Mouse (Mus musculus) stomach, embryonic 14.5 days (tissue): Measurements from ENCODE around the gene Acap2. TPM values are rescaled to one million over a fixed set of nuclear protein-coding genes. Genes with fewer than 3 reads are reported as not detected.

ENCODE experiments used
- ATAC-seq: fragments of 200-750 bp; cut with Nextera tagmentation; 2 replicates; pipeline ENCODE4 v1.8.0; 2017; ENCODE audit warnings: low read depth, moderate TSS enrichment; ENCODE audit not compliant: insufficient number of reproducible peaks, insufficient read depth, low FRiP score
- H3K27ac ChIP-seq: fragments of 300-500 bp; sonication (generic); 2 replicates; pipeline ENCODE4 v1.5.1; 2014; ENCODE audit warnings: mild to moderate bottlenecking, low read length, moderate library complexity, mixed read lengths
- H3K27me3 ChIP-seq: fragments of 300-500 bp; sonication (generic); 2 replicates; pipeline ENCODE4 v1.6.1; 2014; ENCODE audit warnings: low read length, control low read depth, mixed read lengths; ENCODE audit not compliant: control insufficient read depth, insufficient read depth
- H3K36me3 ChIP-seq: fragments of 300-500 bp; sonication (generic); 2 replicates; pipeline ENCODE4 v1.6.1; 2014; ENCODE audit warnings: mild to moderate bottlenecking, control low read depth, low read length, moderate library complexity, mixed read lengths; ENCODE audit not compliant: control insufficient read depth, insufficient read depth
- H3K4me1 ChIP-seq: fragments of 300-500 bp; sonication (generic); 2 replicates; pipeline ENCODE4 v1.6.1; 2014; ENCODE audit warnings: low read length, control low read depth, mixed read lengths; ENCODE audit not compliant: control insufficient read depth, insufficient read depth
- H3K4me2 ChIP-seq: fragments of 300-500 bp; sonication (generic); replicated peaks from 2 replicates; pipeline ENCODE4 v1.6.1; 2014; ENCODE audit warnings: low read depth, low read length, control low read depth
- H3K4me3 ChIP-seq: fragments of 300-500 bp; sonication (generic); 2 replicates; pipeline ENCODE4 v1.5.1; 2014; ENCODE audit warnings: low read depth, low read length, control low read depth
- H3K9ac ChIP-seq: fragments of 300-500 bp; sonication (generic); replicated peaks from 2 replicates; pipeline ENCODE4 v1.6.1; 2014; ENCODE audit warnings: low read depth, mild to moderate bottlenecking, control low read depth, low read length, moderate library complexity, mixed read lengths
- H3K9me3 ChIP-seq: fragments of 300-500 bp; sonication (generic); 2 replicates; pipeline ENCODE4 v1.6.1; 2016; ENCODE audit warnings: low read depth, low read length, control low read depth; ENCODE audit not compliant: control insufficient read depth
- WGBS: fragments of 180-500 bp; shearing (Covaris S2); extraction: QIAGEN DNeasy Blood & Tissue Kit; methylation state at CpG from one replicate; pipeline ENCODE4 v1.1.7; 2014; 5-methylcytosine and 5-hydroxymethylcytosine counted together
- polyA plus RNA-seq: library from polyadenylated mRNA; unstranded; fragments of >200 nt; fragmentation: Nextera tagmentation; extraction: Ambion mirVana; gene quantifications from 2 replicates; pipeline ENCODE4 v1.2.1, GENCODE M21; 2014

Gene Acap2
- polyA plus RNA-seq, 1 experiment from 2014 or later = 24.9 TPM

- no peaks in the 10 kb centered on the region for H3K27me3 ChIP-seq
- H3K36me3 ChIP-seq = peaks cover 9% of the 10 kb centered on the region; the same call in 1 of the 2 replicates
- H3K4me1 ChIP-seq = 0 out of 2 replicates have a peak, but pooled peaks cover 4% of the 10 kb centered on the region
- ATAC-seq = no peak
- no peak overlapping the region for H3K4me2 ChIP-seq
- H3K9ac ChIP-seq = no peak overlapping the region
- 78% methylated on average over 5 of the region's 5 CpGs for WGBS
- no peak overlapping the region for H3K4me3 ChIP-seq
- H3K27ac ChIP-seq = no peak overlapping the region
- no peaks in the 10 kb centered on the region for H3K9me3 ChIP-seq
Observed at GRCm38 (mm10) chr16:31128116-31128515, 72.9 kb downstream of the Acap2 start.

GRCm38 (mm10) chr16:31124991-31125390 lies 76.1 kb downstream of the Acap2 start:
- H3K36me3 ChIP-seq = peaks cover 13% of the 10 kb centered on the region; the same call in 1 of the 2 replicates
- no peak overlapping the region for H3K4me3 ChIP-seq
- 81% methylated on average over 5 of the region's 5 CpGs for WGBS
- no peaks in the 10 kb centered on the region for H3K4me1 ChIP-seq
- H3K9ac ChIP-seq = no peak overlapping the region
- H3K27me3 ChIP-seq = no peaks in the 10 kb centered on the region
- ATAC-seq = no peak
- no peak overlapping the region for H3K4me2 ChIP-seq
- no peaks in the 10 kb centered on the region for H3K9me3 ChIP-seq
- H3K27ac ChIP-seq = no peak overlapping the region

DNA sequence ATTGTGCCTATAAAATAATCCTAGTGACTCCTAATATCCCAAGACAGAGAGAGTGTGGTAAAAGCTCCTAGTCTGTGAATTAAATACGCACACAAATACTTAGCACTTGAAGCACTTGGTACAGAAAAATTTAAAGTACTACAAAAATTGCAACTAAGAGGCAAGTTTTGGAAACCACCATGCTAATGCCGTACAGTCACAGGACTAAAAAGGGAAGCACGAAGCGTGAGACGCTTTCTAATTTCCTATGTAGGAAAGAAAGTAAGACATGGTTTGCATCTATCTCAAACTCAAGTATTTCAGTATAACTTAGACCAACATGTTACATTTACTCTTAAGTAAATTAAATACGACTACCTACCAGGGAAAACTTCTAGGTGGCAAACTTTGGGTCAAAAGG lies 79.4 kb downstream of the Acap2 start:
- no peak for ATAC-seq
- H3K4me2 ChIP-seq = no peak overlapping the region
- H3K9me3 ChIP-seq = no peaks in the 10 kb centered on the region
- no peak overlapping the region for H3K9ac ChIP-seq
- no peaks in the 10 kb centered on the region for H3K27me3 ChIP-seq
- no peak overlapping the region for H3K4me3 ChIP-seq
- no peak overlapping the region for H3K27ac ChIP-seq
- H3K4me1 ChIP-seq = no peaks in the 10 kb centered on the region
- peaks cover 14% of the 10 kb centered on the region; the same call in 1 of the 2 replicates for H3K36me3 ChIP-seq
- WGBS = 94% methylated on average over 6 of the region's 6 CpGs

DNA sequence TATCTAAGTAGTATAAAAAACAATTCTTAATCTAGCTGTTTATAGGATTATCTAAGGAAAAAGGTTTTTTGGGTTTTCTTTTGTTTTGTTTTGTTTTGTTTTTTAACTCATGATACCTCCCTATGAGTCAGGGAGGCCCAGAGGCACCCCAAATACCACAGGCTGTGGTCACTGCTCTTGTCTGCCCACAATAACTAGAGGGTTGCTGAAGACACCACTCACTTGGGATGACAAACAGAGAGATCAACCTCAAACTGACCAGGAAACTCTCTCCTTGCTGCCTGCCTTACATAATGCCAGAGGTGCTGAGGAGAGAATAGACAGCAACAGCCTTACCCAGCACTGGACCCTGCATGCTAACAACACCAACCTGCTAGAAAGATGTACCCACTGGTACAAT lies 87.4 kb downstream of the Acap2 start:
- Histone ChIP-seq H3K27me3 (no peaks in the 10 kb centered on the region), H3K27ac (no peak overlapping the region), H3K9ac (no peak overlapping the region), H3K4me3 (no peak overlapping the region), H3K9me3 (no peaks in the 10 kb centered on the region; the same call in 1 of the 2 replicates), H3K4me2 (no peak overlapping the region), H3K4me1 (no peaks in the 10 kb centered on the region), H3K36me3 (peaks cover 29% of the 10 kb centered on the region)
- ATAC-seq = no peak

- no peak for ATAC-seq
- H3K27ac ChIP-seq = no peak overlapping the region
- H3K9ac ChIP-seq = no peak overlapping the region
- WGBS = 92% methylated on average over 2 of the region's 2 CpGs
- H3K27me3 ChIP-seq = no peaks in the 10 kb centered on the region
- H3K4me1 ChIP-seq = no peaks in the 10 kb centered on the region
- no peaks in the 10 kb centered on the region for H3K9me3 ChIP-seq
- peaks cover 33% of the 10 kb centered on the region; the same call in 1 of the 2 replicates for H3K36me3 ChIP-seq
- H3K4me3 ChIP-seq = no peak overlapping the region
- no peak overlapping the region for H3K4me2 ChIP-seq
Observed at GRCm38 (mm10) chr16:31101352-31101751, 99.7 kb downstream of the Acap2 start.

DNA sequence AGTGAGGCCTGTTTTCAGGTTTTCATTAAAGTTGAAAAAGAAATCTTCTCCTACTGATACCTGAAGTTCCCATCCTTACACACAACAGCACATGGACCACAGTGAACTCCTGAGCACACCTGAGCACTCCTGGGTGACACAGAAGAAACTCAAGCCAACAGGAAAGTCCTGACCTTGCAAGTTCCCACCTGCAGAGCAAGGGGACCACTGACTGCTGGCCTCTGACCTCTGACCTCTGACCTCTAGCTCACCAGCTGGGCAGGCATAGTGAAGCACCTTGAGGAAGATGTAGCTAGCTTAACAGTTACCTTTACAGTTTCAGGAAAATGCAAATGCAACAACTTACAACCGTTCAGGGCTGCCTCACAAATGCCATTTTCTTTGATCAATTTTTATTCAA lies 101.1 kb downstream of the Acap2 start:
- no peak overlapping the region for H3K27ac ChIP-seq
- no peak overlapping the region for H3K4me2 ChIP-seq
- ATAC-seq = no peak
- no peaks in the 10 kb centered on the region for H3K9me3 ChIP-seq
- 85% methylated on average over 1 of the region's 1 CpGs for WGBS
- H3K27me3 ChIP-seq = no peaks in the 10 kb centered on the region
- H3K4me3 ChIP-seq = no peak overlapping the region
- no peaks in the 10 kb centered on the region for H3K4me1 ChIP-seq
- H3K36me3 ChIP-seq = peaks cover 30% of the 10 kb centered on the region; the same call in 1 of the 2 replicates
- no peak overlapping the region for H3K9ac ChIP-seq

DNA sequence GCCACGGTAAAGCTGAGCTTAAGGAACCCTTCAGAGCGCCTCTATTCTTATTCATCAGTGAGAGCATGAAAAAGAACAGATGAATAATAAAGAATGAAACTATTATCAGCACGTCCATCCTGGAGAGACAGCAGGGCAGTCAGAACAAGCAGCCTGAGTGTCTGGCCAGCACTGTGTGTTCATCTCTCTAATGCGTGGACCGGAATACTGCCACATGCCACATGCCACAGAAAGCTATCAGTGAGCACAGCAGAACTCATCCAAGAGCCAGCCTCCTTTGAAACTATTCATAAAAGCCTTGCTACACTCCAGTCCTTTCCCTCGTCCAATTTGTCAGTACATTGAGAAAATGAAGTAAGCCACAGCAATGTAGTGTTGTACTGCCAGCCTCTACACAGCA lies 107.0 kb downstream of the Acap2 start:
- H3K27ac ChIP-seq = no peak overlapping the region
- no peak overlapping the region for H3K4me2 ChIP-seq
- no peak for ATAC-seq
- WGBS = 84% methylated on average over 6 of the region's 6 CpGs
- H3K4me3 ChIP-seq = no peak overlapping the region
- no peaks in the 10 kb centered on the region for H3K27me3 ChIP-seq
- H3K36me3 ChIP-seq = peaks cover 2% of the 10 kb centered on the region; the same call in 1 of the 2 replicates
- no peak overlapping the region for H3K9ac ChIP-seq
- H3K9me3 ChIP-seq = no peaks in the 10 kb centered on the region
- no peaks in the 10 kb centered on the region for H3K4me1 ChIP-seq

DNA sequence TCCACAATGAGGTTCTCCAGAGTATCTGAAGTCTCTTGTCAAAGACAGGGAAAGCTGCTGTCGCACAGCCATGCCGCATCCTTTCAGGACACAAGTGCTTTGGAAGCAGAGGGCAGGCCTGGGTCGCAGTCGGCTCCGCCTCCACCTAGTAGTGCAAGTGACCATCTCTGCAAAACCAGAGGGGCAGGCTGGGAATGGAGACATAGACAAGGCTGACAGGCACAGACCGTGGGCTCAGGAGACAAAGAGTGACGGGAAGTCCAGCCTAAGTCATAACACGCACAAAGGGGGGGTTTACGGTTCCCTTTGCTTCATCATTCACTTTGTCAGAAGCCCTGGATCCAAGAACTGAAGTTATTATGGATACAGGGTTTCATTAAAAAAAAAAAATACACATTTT lies 107.9 kb downstream of the Acap2 start:
- 56% methylated on average over 9 of the region's 9 CpGs for WGBS
- H3K36me3 ChIP-seq = no peaks in the 10 kb centered on the region; the same call in 1 of the 2 replicates
- no peak overlapping the region for H3K9ac ChIP-seq
- no peaks in the 10 kb centered on the region for H3K4me1 ChIP-seq
- H3K9me3 ChIP-seq = no peaks in the 10 kb centered on the region
- no peak overlapping the region for H3K4me3 ChIP-seq
- H3K27me3 ChIP-seq = no peaks in the 10 kb centered on the region
- no peak for ATAC-seq
- H3K27ac ChIP-seq = no peak overlapping the region
- H3K4me2 ChIP-seq = no peak overlapping the region

DNA sequence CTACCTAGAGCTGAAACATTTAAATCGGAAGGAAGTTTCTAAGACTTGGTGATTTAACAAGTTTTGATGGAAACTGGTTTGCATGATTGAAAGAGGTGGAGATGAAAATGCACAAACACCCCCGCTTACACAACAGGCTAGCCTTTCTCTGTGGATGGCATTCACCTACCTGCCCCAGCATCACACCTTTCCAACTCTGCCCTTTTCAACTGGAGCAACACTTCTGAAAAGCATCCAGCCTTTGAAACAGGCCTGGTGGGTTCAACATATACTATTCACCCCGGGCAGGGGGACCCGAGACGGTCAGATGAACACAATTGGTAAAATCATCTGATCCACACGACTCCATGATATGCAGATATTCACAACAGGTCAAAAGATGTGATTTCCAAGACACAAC lies 119.2 kb downstream of the Acap2 start:
- Histone ChIP-seq H3K4me1 (peaks cover 4% of the 10 kb centered on the region; the same call in 1 of the 2 replicates), H3K4me3 (no peak overlapping the region; the same call in 1 of the 2 replicates), H3K27ac (no peak overlapping the region), H3K27me3 (no peaks in the 10 kb centered on the region), H3K9me3 (no peaks in the 10 kb centered on the region), H3K9ac (no peak overlapping the region), H3K4me2 (no peak overlapping the region; the same call in 1 of the 2 replicates), H3K36me3 (no peaks in the 10 kb centered on the region; the same call in 1 of the 2 replicates)
- WGBS = 67% methylated on average over 6 of the region's 6 CpGs
- ATAC-seq = no peak
